Mouse (Mus musculus) heart, embryonic 15.5 days (tissue): ENCODE results near the gene Ptpa. TPM values are rescaled to one million over a fixed set of nuclear protein-coding genes. Genes with fewer than 3 reads are reported as not detected.

Experiments
- ATAC-seq: fragments of 200-750 bp; cut with Nextera tagmentation; replicated peaks from 2 replicates; pipeline ENCODE4 v1.8.0; 2017; ENCODE audit warnings: low read depth, moderate TSS enrichment; ENCODE audit not compliant: insufficient number of reproducible peaks, insufficient read depth, low FRiP score
- H3K27ac ChIP-seq: fragments of 300-500 bp; sonication (generic); 2 replicates; pipeline ENCODE4 v1.5.1; 2015; ENCODE audit warnings: mild to moderate bottlenecking, inconsistent platforms
- H3K27me3 ChIP-seq: fragments of 300-500 bp; sonication (generic); 2 replicates; pipeline ENCODE4 v1.6.1; 2015; ENCODE audit warnings: inconsistent platforms
- H3K36me3 ChIP-seq: fragments of 300-500 bp; sonication (generic); 2 replicates; pipeline ENCODE4 v1.6.1; 2015; ENCODE audit warnings: mild to moderate bottlenecking, inconsistent platforms
- H3K4me1 ChIP-seq: fragments of 300-500 bp; sonication (generic); replicated peaks from 2 replicates; pipeline ENCODE4 v1.6.1; 2015; ENCODE audit warnings: inconsistent platforms
- H3K4me2 ChIP-seq: fragments of 300-500 bp; sonication (generic); 2 replicates; pipeline ENCODE4 v1.6.1; 2015; ENCODE audit warnings: inconsistent platforms, mild to moderate bottlenecking, moderate library complexity
- H3K4me3 ChIP-seq: fragments of 300-500 bp; sonication (generic); 2 replicates; pipeline ENCODE4 v1.5.1; 2015; ENCODE audit warnings: mild to moderate bottlenecking, inconsistent platforms
- H3K9ac ChIP-seq: fragments of 300-500 bp; sonication (generic); 2 replicates; pipeline ENCODE4 v1.6.1; 2015; ENCODE audit warnings: mild to moderate bottlenecking, inconsistent platforms
- H3K9me3 ChIP-seq: fragments of 300-500 bp; sonication (generic); replicated peaks from 2 replicates; pipeline ENCODE4 v1.6.1; 2016; ENCODE audit warnings: inconsistent platforms
- WGBS: fragments of 180-500 bp; shearing (Covaris S2); methylation state at CpG from one replicate; pipeline ENCODE4 v1.1.7; 2015; ENCODE audit warnings: mixed read lengths; 5-methylcytosine and 5-hydroxymethylcytosine counted together
- microRNA-seq: library from miRNA; unstranded; fragments of <30 nt; microRNA quantifications from one replicate; pipeline ENCODE4, GENCODE M21; 2016
- polyA plus RNA-seq: library from polyadenylated mRNA; unstranded; fragments of >200 nt; fragmentation: Nextera tagmentation; extraction: Ambion mirVana; gene quantifications from 2 replicates; pipeline ENCODE4 v1.2.1, GENCODE M21; 2015

Ptpa gene
- polyA plus RNA-seq, 1 experiment from 2014 or later, result 102 TPM

DNA sequence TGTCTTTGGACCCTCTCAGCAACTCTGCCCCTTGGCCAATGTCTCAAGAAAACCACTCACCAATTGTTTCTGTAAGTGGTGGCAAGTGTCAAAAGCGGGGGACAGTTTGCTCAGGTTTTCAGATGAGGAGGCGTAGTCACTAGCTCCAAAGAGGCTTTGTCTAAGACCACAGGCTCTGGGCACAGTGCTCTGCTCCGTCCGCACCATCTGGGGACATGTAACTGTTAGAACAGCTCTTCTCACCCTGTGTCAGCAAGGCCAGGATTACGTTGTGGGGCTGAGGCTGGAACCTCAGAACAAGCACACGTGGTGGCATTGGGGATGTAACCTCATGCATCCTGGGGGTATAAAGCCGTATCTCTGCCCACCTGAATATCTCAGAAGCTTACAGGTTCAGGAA is 59.6 kb downstream of the Ptpa start:
- H3K9me3 ChIP-seq, result no peaks in the 10 kb centered on the region
- no peak overlapping the region for H3K4me3 ChIP-seq
- peaks cover 17% of the 10 kb centered on the region for H3K4me1 ChIP-seq
- no peak overlapping the region for H3K4me2 ChIP-seq
- WGBS, result 87% methylated on average over 7 of the region's 7 CpGs
- no peak overlapping the region for H3K27ac ChIP-seq
- H3K27me3 ChIP-seq, result peaks cover 10% of the 10 kb centered on the region; the same call in 1 of the 2 replicates
- no peak for ATAC-seq
- no peak overlapping the region for H3K9ac ChIP-seq
- H3K36me3 ChIP-seq, result no peaks in the 10 kb centered on the region

DNA sequence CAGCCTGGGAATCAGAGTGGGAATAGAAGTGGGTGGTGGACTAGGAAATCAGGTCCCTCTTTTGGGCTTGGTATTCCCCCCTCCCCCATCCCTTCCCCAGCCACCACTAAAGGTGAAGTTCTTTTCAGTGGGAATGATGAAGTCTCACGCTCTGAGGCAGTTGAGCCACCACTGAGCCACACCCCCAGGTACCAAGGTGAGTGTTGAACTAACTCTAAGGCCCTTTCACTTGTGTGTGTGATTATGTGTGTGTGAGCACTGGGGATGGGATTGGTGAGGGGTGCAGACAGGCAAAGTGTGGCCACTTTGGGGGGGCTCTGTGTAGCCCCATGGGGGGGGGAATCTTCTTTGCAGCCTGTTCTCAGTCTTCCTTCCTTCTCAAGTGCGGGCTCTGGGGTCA is 60.4 kb downstream of the Ptpa start:
- 69% methylated on average over 2 of the region's 2 CpGs for WGBS
- ATAC-seq, result no peak

DNA sequence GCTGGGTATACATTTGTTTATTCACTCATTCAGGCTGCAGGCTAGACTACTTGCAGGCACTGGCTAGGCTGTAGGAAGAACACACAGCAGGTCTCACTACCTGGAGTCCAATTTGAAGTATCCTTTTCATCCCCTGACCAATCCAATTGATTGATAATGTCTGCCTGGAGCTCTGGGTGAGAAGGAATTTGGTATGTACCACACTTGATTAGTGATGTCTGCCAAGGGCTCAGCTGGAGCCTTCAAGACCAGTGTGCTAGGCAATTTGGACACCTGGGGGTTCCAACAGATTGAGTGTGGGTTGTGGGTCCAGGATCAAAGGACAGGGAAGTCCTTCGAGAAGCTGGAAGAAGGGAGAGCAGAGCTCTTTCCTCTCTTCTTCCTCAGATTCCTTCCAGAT is 62.7 kb downstream of the Ptpa start:
- Histone ChIP-seq H3K9ac (no peak overlapping the region), H3K27ac (no peak overlapping the region), H3K9me3 (no peaks in the 10 kb centered on the region), H3K4me3 (no peak overlapping the region), H3K36me3 (no peaks in the 10 kb centered on the region), H3K27me3 (peaks cover 10% of the 10 kb centered on the region; the same call in 1 of the 2 replicates), H3K4me1 (peaks cover 10% of the 10 kb centered on the region), H3K4me2 (no peak overlapping the region)
- no peak for ATAC-seq
- 77% methylated on average over 1 of the region's 1 CpGs for WGBS

More for the DNA sequence above, 60.4 kb downstream of the Ptpa start:
- Histone ChIP-seq H3K9ac (no peak overlapping the region), H3K4me3 (no peak overlapping the region), H3K27ac (no peak overlapping the region), H3K4me2 (no peak overlapping the region), H3K36me3 (no peaks in the 10 kb centered on the region), H3K27me3 (peaks cover 10% of the 10 kb centered on the region; the same call in 1 of the 2 replicates), H3K4me1 (peaks cover 10% of the 10 kb centered on the region), H3K9me3 (no peaks in the 10 kb centered on the region)

DNA sequence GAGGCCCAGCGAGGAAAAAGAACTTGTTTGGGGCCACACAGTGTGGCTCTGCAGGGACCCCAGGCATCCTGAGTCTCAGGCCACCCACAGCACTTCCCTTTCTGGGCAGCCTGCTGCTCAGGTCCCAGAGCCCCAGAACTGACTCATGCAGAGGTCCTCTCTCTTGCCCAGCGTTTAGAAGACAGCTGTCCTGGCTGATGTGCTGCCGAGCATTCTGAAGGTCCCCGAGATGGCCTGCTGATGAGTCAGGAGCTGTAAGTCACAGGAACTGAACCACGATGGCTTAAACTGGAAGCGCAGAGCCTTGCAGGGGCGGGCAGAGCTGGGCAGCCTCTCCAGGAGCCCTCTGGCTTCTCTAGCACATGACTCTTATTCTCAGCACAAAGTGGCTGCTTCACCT is 71.8 kb downstream of the Ptpa start:
- no peak overlapping the region for H3K4me2 ChIP-seq
- no peaks in the 10 kb centered on the region for H3K4me1 ChIP-seq
- no peak overlapping the region for H3K9ac ChIP-seq
- ATAC-seq, result no peak
- H3K36me3 ChIP-seq, result no peaks in the 10 kb centered on the region
- H3K27ac ChIP-seq, result no peak overlapping the region
- H3K27me3 ChIP-seq, result no peaks in the 10 kb centered on the region
- no peak overlapping the region for H3K4me3 ChIP-seq
- 24% methylated on average over 7 of the region's 7 CpGs for WGBS
- H3K9me3 ChIP-seq, result no peaks in the 10 kb centered on the region

DNA sequence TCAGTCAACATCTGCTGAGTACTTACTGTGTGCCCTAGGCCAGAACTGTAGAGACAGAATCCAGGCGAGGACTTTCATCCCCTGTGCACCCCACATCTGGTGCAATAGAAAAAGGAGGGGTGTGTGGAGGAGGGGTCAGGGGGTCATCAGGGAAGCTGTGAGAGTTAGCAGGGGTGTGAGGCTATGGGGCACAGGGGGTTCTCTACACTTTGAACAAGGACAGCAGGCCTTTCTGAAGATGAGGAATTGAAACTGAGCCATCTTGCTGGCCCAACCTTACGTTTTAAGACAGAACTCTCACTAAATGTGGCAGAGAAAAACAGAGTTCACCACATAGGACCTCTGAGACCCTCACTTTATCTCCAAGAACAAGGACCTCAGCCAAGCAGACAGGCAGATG is 74.5 kb downstream of the Ptpa start:
- no peak overlapping the region for H3K4me3 ChIP-seq
- H3K4me1 ChIP-seq, result no peaks in the 10 kb centered on the region
- H3K4me2 ChIP-seq, result no peak overlapping the region
- H3K27me3 ChIP-seq, result no peaks in the 10 kb centered on the region
- no peak overlapping the region for H3K27ac ChIP-seq
- H3K36me3 ChIP-seq, result no peaks in the 10 kb centered on the region
- ATAC-seq, result no peak
- H3K9ac ChIP-seq, result no peak overlapping the region
- no peaks in the 10 kb centered on the region for H3K9me3 ChIP-seq
- WGBS, result 75% methylated on average over 2 of the region's 2 CpGs

DNA sequence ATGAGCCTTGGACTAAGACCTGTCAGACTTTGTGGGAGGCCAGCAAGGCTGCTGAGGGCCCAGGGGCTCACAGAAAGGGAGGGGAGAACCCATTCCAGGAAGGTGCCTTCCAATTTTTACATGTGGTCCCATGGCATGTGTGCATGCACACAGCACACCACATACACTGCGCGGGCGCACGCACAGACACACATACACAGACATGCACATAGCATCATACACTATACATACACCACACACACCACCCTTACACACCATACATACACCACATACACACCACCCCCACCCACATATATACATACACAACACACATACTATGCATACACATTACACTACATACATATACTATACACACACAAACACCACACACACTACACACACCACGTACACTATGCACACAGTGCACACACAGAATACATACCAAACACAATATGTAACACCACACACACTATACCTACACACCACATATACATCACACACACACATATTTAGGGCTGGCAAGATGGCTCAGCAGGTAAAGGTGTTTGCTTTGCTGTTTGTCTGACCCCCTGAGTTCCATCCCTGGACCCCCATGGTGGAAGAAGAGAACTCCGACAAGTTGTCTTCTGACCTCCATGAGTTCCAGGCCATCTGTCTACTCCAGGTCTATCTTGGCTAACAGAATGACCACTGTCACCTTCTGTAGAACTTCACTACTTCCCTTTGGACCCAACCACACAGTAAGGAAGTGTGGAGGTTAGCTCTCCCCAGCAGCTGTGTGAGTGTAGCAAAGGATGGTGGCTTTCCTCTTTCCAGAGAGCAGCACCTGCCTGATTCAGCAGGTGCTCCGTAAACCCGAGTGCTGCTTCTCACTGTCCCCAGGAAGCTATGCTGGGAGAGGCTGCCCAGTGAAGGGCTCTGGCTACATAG is 79.4 kb downstream of the Ptpa start:
- no peaks in the 10 kb centered on the region for H3K36me3 ChIP-seq
- H3K4me3 ChIP-seq, result no peak overlapping the region
- no peak overlapping the region for H3K9ac ChIP-seq
- ATAC-seq, result no peak
- no peaks in the 10 kb centered on the region for H3K27me3 ChIP-seq
- no peak overlapping the region for H3K27ac ChIP-seq
- peaks cover 9% of the 10 kb centered on the region for H3K4me1 ChIP-seq
- peak overlapping the region; percentile 67 for H3K4me2 ChIP-seq
- WGBS, result 79% methylated on average over 8 of the region's 8 CpGs
- H3K9me3 ChIP-seq, result no peaks in the 10 kb centered on the region; the same call in 1 of the 2 replicates

DNA sequence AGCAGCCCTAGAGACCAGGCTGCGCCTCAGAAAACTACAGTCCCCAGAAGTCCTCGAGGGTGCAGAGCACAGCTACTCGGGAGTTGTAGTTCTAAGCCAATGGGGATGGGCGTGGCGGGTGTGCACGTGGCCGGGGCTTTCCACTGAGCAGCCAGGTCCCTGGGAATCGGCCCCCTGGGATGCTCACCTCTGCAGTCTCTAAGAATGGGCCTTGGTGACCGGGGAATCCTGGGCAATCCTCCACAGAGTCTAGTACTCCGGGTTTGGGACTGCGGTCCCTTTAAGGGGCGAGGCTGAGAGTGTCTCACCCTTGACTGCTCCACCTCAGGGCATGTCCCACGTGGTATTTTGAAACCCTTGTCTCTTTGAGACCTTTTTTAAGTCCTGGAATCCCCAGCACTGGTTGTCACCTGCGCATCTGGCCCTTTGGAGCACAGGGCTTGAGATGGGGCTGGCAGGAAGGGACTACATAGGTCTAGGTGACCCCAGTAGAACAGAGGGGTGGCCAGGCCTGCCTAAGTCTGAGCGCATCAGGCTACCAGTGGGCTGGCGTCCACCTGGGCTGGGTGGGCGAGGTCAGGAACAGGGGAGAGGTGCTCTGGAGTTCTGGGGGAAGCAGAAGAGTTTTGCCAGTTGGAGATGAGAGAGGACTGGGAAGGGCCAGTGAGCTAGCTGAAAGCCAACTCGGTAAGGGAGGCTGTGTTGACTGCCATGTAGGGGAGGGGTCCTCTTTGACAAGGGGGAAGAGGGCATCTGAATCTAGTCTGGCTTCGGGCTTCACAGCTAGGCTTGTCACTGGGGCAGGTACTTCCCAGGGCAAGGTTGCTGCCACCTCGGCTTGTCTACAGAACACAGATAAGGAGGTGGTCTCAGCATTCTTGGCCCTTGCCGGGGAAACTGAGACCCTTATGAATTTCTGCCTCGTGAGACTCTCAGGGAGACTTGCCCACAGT is 80.3 kb downstream of the Ptpa start:
- H3K4me1 ChIP-seq, result peaks cover 9% of the 10 kb centered on the region
- no peaks in the 10 kb centered on the region; the same call in 1 of the 2 replicates for H3K9me3 ChIP-seq
- 26% methylated on average over 22 of the region's 22 CpGs for WGBS
- H3K27ac ChIP-seq, result 0 out of 2 replicates have a peak overlapping the region, but pooled peaks have one; percentile 16
- peak overlapping the region; percentile 41 for H3K4me3 ChIP-seq
- H3K36me3 ChIP-seq, result no peaks in the 10 kb centered on the region
- H3K4me2 ChIP-seq, result peak overlapping the region; percentile 67
- no peaks in the 10 kb centered on the region for H3K27me3 ChIP-seq
- no peak overlapping the region for H3K9ac ChIP-seq
- ATAC-seq, result peak; percentile 90

Small RNAs within 50 kb of the gene (microRNA-seq; reads per million reads assigned to microRNA genes)
- gene Gm47292, result not detected

Other genes starting within 250 kb of the Ptpa start
- 33.9 and 35.1 TPM in 2 replicates for gene Endog, start 244.5 kb upstream of the Ptpa start, polyA plus RNA-seq
- 27.3 and 36.3 TPM in 2 replicates for gene Spout1, start 237.6 kb upstream of the Ptpa start, polyA plus RNA-seq
- 21.1 and 22.1 TPM in 2 replicates for gene Kyat1, start 210.2 kb upstream of the Ptpa start, polyA plus RNA-seq
- 37.7 and 40.0 TPM in 2 replicates for gene Lrrc8a, start 178.3 kb upstream of the Ptpa start, polyA plus RNA-seq
- 0.33 and 0.38 TPM in 2 replicates for gene Gm28035, start 175.5 kb upstream of the Ptpa start, polyA plus RNA-seq
- gene Phyhd1, start 149.8 kb upstream of the Ptpa start, polyA plus RNA-seq, result 8.4 and 10.1 TPM in 2 replicates
- gene Gm28038, start 135.0 kb upstream of the Ptpa start, polyA plus RNA-seq, result not detected in 2 replicates
- gene Dolk, start 129.7 kb upstream of the Ptpa start, polyA plus RNA-seq, result 26.9 and 32.0 TPM in 2 replicates
- gene Nup188, start 129.6 kb upstream of the Ptpa start, polyA plus RNA-seq, result 15.8 and 23.4 TPM in 2 replicates
- 105 and 140 TPM in 2 replicates for gene Sh3glb2, start 56.7 kb upstream of the Ptpa start, polyA plus RNA-seq
- gene Miga2, start 51.8 kb upstream of the Ptpa start, polyA plus RNA-seq, result 32.6 and 35.5 TPM in 2 replicates
- 19.5 and 25.2 TPM in 2 replicates for gene Dolpp1, start 23.8 kb upstream of the Ptpa start, polyA plus RNA-seq
- 108 and 109 TPM in 2 replicates for gene Crat, start 226 bp upstream of the Ptpa start, polyA plus RNA-seq
- 1.7 and 2.0 TPM in 2 replicates for gene Ier5l, start 58.2 kb downstream of the Ptpa start, polyA plus RNA-seq
- gene Cstad, start 179.0 kb downstream of the Ptpa start, polyA plus RNA-seq, result 1.1 and 1.5 TPM in 2 replicates